Mouse (Mus musculus): ENCODE data around the gene Eef1g.

DNA sequence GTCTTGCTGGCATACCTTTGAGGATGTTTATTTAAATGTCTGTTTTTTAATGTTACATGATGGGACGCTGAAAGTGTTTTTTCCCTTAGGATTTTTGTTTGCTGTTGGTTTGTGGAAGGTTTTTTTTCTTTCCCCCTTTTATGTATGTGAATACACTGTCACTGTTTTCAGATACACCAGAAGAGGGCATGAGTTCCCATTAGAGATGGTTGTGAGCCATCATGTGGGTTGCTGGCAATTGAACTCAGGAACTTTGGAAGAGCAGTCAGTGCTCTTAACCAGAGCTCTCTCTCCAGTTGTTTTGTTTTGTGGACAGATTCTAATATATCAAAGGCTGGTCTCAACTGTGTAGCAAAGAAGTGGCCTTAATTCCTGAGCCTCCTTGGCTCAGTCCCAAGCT is 7.8 kb downstream of the Eef1g start:
- no peak for TF ChIP-seq CTCF (IDR thresholded peaks at IDR 0.05; ENCODE audit: extremely low read depth, insufficient read length, insufficient replicate concordance, low read depth, low read length)
- TF ChIP-seq POLR2A (IDR thresholded peaks at IDR 0.05; ENCODE audit: low read depth, low read length): no peak
